Comparison of ENCODE assay signal across 8 mouse cellular contexts in the genomic region with DNA sequence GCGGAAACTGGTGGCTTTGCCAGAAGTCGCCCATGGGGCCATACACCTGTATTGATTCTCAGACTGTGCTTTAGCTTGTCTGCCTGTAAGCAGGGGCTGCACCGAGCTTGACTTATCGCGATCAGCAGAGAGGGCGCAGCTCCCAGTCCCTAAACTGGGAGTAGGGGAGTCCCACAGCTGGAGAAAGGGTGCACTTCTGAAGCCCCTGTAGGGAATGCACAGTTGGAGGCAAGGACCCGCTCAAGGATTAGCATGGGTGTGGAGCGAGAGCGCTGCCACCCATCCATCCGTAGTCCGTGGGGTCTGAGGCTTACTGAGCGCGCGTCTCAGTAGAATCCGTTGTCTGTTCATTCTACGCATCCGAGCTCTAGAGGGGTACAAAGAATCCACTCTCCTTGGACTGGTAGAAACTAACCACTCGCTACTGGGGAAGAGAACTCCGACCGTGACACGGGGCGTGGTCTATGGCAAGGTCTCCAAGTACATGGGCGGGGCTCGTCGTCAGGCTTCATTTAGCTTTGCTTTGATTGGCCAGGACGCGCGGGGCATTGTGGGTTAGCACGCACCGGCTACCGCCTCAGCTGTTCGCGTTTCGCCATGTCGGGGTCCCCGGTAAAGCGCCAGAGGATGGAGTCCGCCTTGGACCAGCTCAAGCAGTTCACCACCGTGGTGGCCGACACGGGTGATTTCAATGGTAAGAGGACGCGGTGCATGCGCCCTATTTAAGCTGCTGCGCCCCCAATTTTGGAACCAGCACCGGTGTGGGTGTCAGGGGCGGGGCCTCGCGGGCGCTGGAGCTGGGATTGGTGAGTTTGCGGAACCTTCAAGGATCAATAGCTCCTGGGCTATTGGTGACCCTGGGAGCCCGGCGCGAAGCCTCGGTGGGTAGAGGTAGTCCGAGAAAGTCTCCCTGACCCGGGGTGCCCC. TPM values are rescaled to one million over a fixed set of nuclear protein-coding genes. Genes with fewer than 3 reads are reported as not detected.
DNase-seq lines count a peak whose midpoint lies in the region; ATAC-seq and TF ChIP-seq lines count a peak whose summit lies in the region.

A gene (plus strand): TSS at position 575 of the 927 bp plus-strand sequence.

- H3K27ac ChIP-seq in bone marrow, adult 2 months (ENCODE audit: control insufficient read depth, insufficient read depth, low read depth, low read length, poor library complexity) = peak within 1 kb of the TSS; percentile 97
- H3K27ac ChIP-seq in embryonic fibroblast, embryonic 13.5 days (ENCODE audit: insufficient read depth, low read length) = peak within 1 kb of the TSS; percentile 23; the same call in 1 of the 2 replicates
- peak within 1 kb of the TSS; percentile 89 for H3K27ac ChIP-seq in heart, embryonic 10.5 days
- H3K27ac ChIP-seq in kidney, embryonic 15.5 days = peak within 1 kb of the TSS; percentile 89

- H3K4me3 ChIP-seq in bone marrow, adult 2 months (replicated peaks; ENCODE audit: control insufficient read depth, low read depth, low read length) = peak within 1 kb of the TSS; percentile 85
- peak within 1 kb of the TSS; percentile 90 for H3K4me3 ChIP-seq in embryonic fibroblast, embryonic 13.5 days (ENCODE audit: insufficient read depth, low read length)
- peak within 1 kb of the TSS; percentile 85 for H3K4me3 ChIP-seq in heart, embryonic 10.5 days
- H3K4me3 ChIP-seq in kidney, embryonic 15.5 days (replicated peaks) = peak within 1 kb of the TSS; percentile 78

- DNase-seq in 416B (ENCODE audit: low read depth) (peak; percentile 96), liver (peak; percentile 99)
- peak; percentile 98 for DNase-seq in heart, embryonic 10.5 days (ENCODE audit: low spot score)
- DNase-seq in spleen, postnatal 4 days (ENCODE audit: low spot score in 2 of 2) = peak; percentile 98

- TF ChIP-seq POLR2A in bone marrow, adult 2 months (IDR thresholded peaks at IDR 0.05; ENCODE audit: borderline replicate concordance, control insufficient read depth, low read depth, low read length) = peak; percentile 79
- peak; percentile 77 for TF ChIP-seq POLR2A in embryonic fibroblast, embryonic 13.5 days (IDR thresholded peaks at IDR 0.05; ENCODE audit: low read depth, low read length)

- WGBS in bone marrow, adult 2 months = under 1% methylated on average over 57 of the region's 57 CpGs
- WGBS in heart, embryonic 10.5 days = under 1% methylated on average over 57 of the region's 57 CpGs
- under 1% methylated on average over 57 of the region's 57 CpGs for WGBS in kidney, embryonic 15.5 days

- peak; percentile 95 for ATAC-seq in kidney, embryonic 15.5 days (replicated peaks; ENCODE audit: low FRiP score)
- ATAC-seq in monocyte, adult 5-6 weeks (replicated peaks; ENCODE audit: insufficient number of reproducible peaks, low FRiP score, low TSS enrichment, poor library complexity, severe bottlenecking) = peak; percentile 91

- H3K36me3 ChIP-seq in heart, embryonic 10.5 days = peaks cover 14% of the 10 kb centered on the region
- peaks cover 13% of the 10 kb centered on the region for H3K36me3 ChIP-seq in kidney, embryonic 15.5 days

- peaks cover 1% of the 10 kb centered on the region; the same call in 1 of the 2 replicates for H3K4me1 ChIP-seq in bone marrow, adult 2 months (ENCODE audit: control insufficient read depth, insufficient read depth, low read length)
- H3K4me1 ChIP-seq in embryonic fibroblast, embryonic 13.5 days (ENCODE audit: control insufficient read depth, insufficient read depth, low read length) = peaks cover 4% of the 10 kb centered on the region; the same call in 1 of the 2 replicates
- peaks cover 15% of the 10 kb centered on the region for H3K4me1 ChIP-seq in heart, embryonic 10.5 days
- H3K4me1 ChIP-seq in kidney, embryonic 15.5 days = peaks cover 22% of the 10 kb centered on the region

- 0 out of 2 replicates have a peak, but pooled peaks have one; percentile 1 for TF ChIP-seq CTCF in bone marrow, adult 2 months (IDR thresholded peaks at IDR 0.05; ENCODE audit: control insufficient read depth, insufficient read depth, low read length)
- no peak for TF ChIP-seq CTCF in embryonic fibroblast, embryonic 13.5 days (IDR thresholded peaks at IDR 0.05; ENCODE audit: borderline replicate concordance, insufficient read depth, low read length)

- H3K9ac ChIP-seq in kidney, embryonic 15.5 days = peak within 1 kb of the TSS; percentile 64

- no peaks in the 10 kb centered on the region for H3K9me3 ChIP-seq in heart, embryonic 10.5 days
- no peaks in the 10 kb centered on the region for H3K9me3 ChIP-seq in kidney, embryonic 15.5 days (replicated peaks)

- no peaks in the 10 kb centered on the region; the same call in 1 of the 2 replicates for H3K27me3 ChIP-seq in heart, embryonic 10.5 days (ENCODE audit: insufficient read depth, poor library complexity, severe bottlenecking)
- H3K27me3 ChIP-seq in kidney, embryonic 15.5 days = 0 out of 2 replicates have a peak, but pooled peaks cover 5% of the 10 kb centered on the region

- peak within 1 kb of the TSS; percentile 94 for H3K4me2 ChIP-seq in kidney, embryonic 15.5 days

RNA-seq across cellular contexts. Expression of the gene that starts here (rescaled TPM):
- polyA plus RNA-seq in bone marrow, adult 2 months (2011; ENCODE audit: insufficient read depth, insufficient read length, low replicate concordance, missing spikeins) = 324 and 522 TPM in 2 replicates
- 93.0 and 121 TPM in 2 replicates for polyA plus RNA-seq in embryonic fibroblast, embryonic 13.5 days (2011; ENCODE audit: insufficient read length, low read depth, missing spikeins)
- 270 and 285 TPM in 2 replicates for polyA plus RNA-seq in heart, embryonic 10.5 days (2016; fragmentation: Nextera tagmentation; extraction: Ambion mirVana)
- 340 and 353 TPM in 2 replicates for polyA plus RNA-seq in kidney, embryonic 15.5 days (2015; fragmentation: Nextera tagmentation; extraction: Ambion mirVana)
- 548 to 1,201 TPM (median 1,116 TPM) in 3 replicates for total RNA-seq in monocyte, adult 5-6 weeks (2017)

Comparison
In these comparisons a context has a peak if more than half of its experiments do, and no peak if none do; other contexts are left out.
1. Peak in every context shown above with its lines: DNase-seq, ATAC-seq, H3K4me3 ChIP-seq and H3K27ac ChIP-seq.
2. H3K27ac ChIP-seq: peak in every context shown above with its lines; median percentile 97 in bone marrow, adult 2 months; 89 in heart, embryonic 10.5 days; 89 in kidney, embryonic 15.5 days; 23 in embryonic fibroblast, embryonic 13.5 days.